Mouse (Mus musculus) heart, embryonic 12.5 days (tissue): ENCODE measurements at regions not wholly inside any gene's neighbourhood (a gene's known extent, or its start where the extent isn't known, plus 50 kb on each side); places are given as distances from the start of the nearest gene placed in this dataset.
A peak's percentile ranks its signal among the peaks of the same experiment; 100 is the strongest.

Experiments
- ATAC-seq: fragments of 200-750 bp; cut with Nextera tagmentation; 2 replicates; pipeline ENCODE4 v1.8.0; 2017; ENCODE audit warnings: moderate TSS enrichment, moderate library complexity; ENCODE audit not compliant: insufficient number of reproducible peaks, low FRiP score
- H3K27ac ChIP-seq: fragments of 300-500 bp; sonication (generic); 2 replicates; pipeline ENCODE4 v1.5.1; 2016; ENCODE audit warnings: mild to moderate bottlenecking, moderate library complexity; ENCODE audit not compliant: poor library complexity, severe bottlenecking
- H3K27me3 ChIP-seq: fragments of 300-500 bp; sonication (generic); replicated peaks from 2 replicates; pipeline ENCODE4 v1.6.1; 2016; ENCODE audit warnings: mild to moderate bottlenecking, moderate library complexity
- H3K36me3 ChIP-seq: fragments of 300-500 bp; sonication (generic); 2 replicates; pipeline ENCODE4 v1.6.1; 2016; ENCODE audit warnings: mild to moderate bottlenecking, moderate library complexity
- H3K4me1 ChIP-seq: fragments of 300-500 bp; sonication (generic); replicated peaks from 2 replicates; pipeline ENCODE4 v1.6.1; 2016; ENCODE audit warnings: mild to moderate bottlenecking
- H3K4me2 ChIP-seq: fragments of 300-500 bp; sonication (generic); 2 replicates; pipeline ENCODE4 v1.6.1; 2016; ENCODE audit warnings: mild to moderate bottlenecking, moderate library complexity
- H3K4me3 ChIP-seq: fragments of 300-500 bp; sonication (generic); 2 replicates; pipeline ENCODE4 v1.5.1; 2016; ENCODE audit warnings: mild to moderate bottlenecking
- H3K9ac ChIP-seq: fragments of 300-500 bp; sonication (generic); 2 replicates; pipeline ENCODE4 v1.6.1; 2016; ENCODE audit warnings: mild to moderate bottlenecking, moderate library complexity
- H3K9me3 ChIP-seq: fragments of 300-500 bp; sonication (generic); replicated peaks from 2 replicates; pipeline ENCODE4 v1.6.1; 2016; ENCODE audit warnings: mild to moderate bottlenecking, moderate library complexity
- WGBS: fragments of 180-500 bp; shearing (Covaris S2); methylation state at CpG from one replicate; pipeline ENCODE4 v1.1.7; 2016; 5-methylcytosine and 5-hydroxymethylcytosine counted together

GRCm38 (mm10) chr3:9200156-9200555, 409.7 kb downstream of the Zfp704 start:
- Histone ChIP-seq H3K27me3 (no peaks in the 10 kb centered on the region), H3K4me1 (peaks cover 11% of the 10 kb centered on the region), H3K9me3 (no peaks in the 10 kb centered on the region), H3K4me2 (no peak overlapping the region), H3K4me3 (no peak overlapping the region), H3K27ac (no peak overlapping the region), H3K36me3 (no peaks in the 10 kb centered on the region), H3K9ac (no peak overlapping the region)
- no peak for ATAC-seq
- WGBS, result 51% methylated on average over 5 of the region's 5 CpGs

DNA sequence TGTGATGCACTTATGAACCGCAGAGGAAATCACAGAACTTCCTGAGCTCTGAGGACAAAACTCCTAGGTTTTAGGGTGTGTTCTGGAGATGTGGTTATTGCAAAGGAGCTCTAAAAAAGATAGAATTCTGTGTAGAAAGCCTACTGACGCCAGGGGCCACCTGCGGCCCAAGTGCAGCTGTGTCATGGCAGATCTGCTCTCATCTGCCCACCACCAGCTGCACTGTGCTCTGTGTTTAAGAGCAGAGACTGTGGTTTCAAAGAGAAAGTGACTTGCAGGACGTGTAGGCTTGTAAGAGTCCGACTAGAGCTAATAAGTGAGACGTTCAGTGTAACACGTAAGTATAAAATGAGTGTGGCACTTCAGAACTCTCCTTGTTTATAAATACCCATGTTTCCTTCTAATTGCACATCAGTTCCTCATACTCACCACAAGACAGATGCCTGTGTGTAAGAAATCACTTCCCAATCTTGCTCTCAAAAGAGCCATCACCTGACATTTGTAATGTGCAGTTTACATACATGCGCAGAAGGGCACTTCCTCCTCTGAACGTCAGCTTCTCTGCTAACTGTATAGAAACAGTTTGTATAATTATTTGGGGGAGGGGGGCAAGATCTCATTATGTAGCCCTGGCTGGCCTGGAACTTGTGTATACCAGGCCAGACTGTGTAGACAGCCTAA, 411.1 kb downstream of the Zfp704 start:
- Histone ChIP-seq H3K27ac (no peak overlapping the region), H3K36me3 (no peaks in the 10 kb centered on the region), H3K27me3 (no peaks in the 10 kb centered on the region), H3K4me2 (no peak overlapping the region), H3K9ac (no peak overlapping the region), H3K4me1 (peaks cover 11% of the 10 kb centered on the region), H3K4me3 (no peak overlapping the region), H3K9me3 (no peaks in the 10 kb centered on the region)
- no peak for ATAC-seq
- WGBS, result 85% methylated on average over 9 of the region's 9 CpGs

- Histone ChIP-seq H3K4me2 (no peak overlapping the region), H3K4me1 (peaks cover 7% of the 10 kb centered on the region), H3K9me3 (no peaks in the 10 kb centered on the region), H3K27ac (no peak overlapping the region), H3K36me3 (no peaks in the 10 kb centered on the region), H3K27me3 (no peaks in the 10 kb centered on the region), H3K4me3 (no peak overlapping the region), H3K9ac (no peak overlapping the region)
- no peak for ATAC-seq
- WGBS, result 81% methylated on average over 8 of the region's 8 CpGs
Observed at GRCm38 (mm10) chr3:9195781-9196180, 414.1 kb downstream of the Zfp704 start.

DNA sequence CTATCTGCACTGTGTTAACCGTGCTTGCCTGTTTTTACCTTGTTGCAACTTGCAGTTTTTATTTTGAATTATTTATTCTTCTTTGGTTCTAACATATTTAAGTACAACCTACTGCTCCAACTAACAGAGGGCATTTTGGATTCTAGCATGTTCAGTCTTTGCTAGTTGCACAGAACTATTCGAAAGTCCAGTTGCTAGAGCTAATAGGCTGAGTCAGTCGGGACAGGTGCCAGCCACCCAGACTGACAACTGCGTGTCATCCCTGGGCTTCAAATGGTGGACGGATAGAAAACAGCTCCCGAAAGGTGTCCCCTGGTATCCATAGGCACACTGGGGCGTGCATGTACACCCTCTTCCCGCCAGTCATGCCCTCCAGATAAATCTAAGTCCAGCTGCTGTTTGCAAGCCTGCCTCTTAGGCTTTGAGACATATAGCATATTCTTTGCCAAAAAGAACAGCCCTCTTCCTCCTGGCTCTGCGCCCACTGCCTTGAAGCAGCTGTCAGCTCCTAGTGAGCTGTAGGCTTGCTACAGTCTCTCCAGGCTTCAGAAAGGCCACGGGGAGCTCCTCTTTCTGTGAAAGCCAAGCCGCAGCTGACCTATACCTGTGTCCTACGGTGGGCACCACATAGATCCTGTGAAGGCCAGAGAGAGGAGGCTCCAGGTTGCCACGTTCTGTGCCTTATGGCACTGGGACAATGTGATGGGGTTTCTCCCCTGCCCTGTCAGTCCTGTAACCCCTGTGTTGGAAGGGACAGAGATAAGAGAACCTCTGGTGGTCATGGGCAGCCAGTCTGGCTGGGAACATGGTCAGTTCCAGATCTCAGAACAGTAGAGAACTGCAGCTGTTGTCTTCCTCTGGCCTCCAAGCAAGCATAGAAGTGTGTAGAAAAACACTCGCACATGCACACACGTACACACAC, 420.3 kb downstream of the Zfp704 start:
- H3K27ac ChIP-seq, result no peak overlapping the region
- H3K27me3 ChIP-seq, result no peaks in the 10 kb centered on the region
- peaks cover 9% of the 10 kb centered on the region for H3K4me1 ChIP-seq
- 72% methylated on average over 15 of the region's 15 CpGs for WGBS
- no peak overlapping the region for H3K4me3 ChIP-seq
- no peaks in the 10 kb centered on the region for H3K9me3 ChIP-seq
- no peak; the same call in 1 of the 2 replicates for ATAC-seq
- H3K4me2 ChIP-seq, result no peak overlapping the region
- no peaks in the 10 kb centered on the region for H3K36me3 ChIP-seq
- H3K9ac ChIP-seq, result no peak overlapping the region

- no peak overlapping the region for H3K4me3 ChIP-seq
- no peak overlapping the region for H3K4me2 ChIP-seq
- no peak overlapping the region for H3K27ac ChIP-seq
- H3K27me3 ChIP-seq, result no peaks in the 10 kb centered on the region
- no peaks in the 10 kb centered on the region for H3K9me3 ChIP-seq
- H3K4me1 ChIP-seq, result peaks cover 9% of the 10 kb centered on the region
- no peak for ATAC-seq
- H3K9ac ChIP-seq, result no peak overlapping the region
- no peaks in the 10 kb centered on the region for H3K36me3 ChIP-seq
- WGBS, result 75% methylated on average over 6 of the region's 6 CpGs
Observed at GRCm38 (mm10) chr3:9186364-9187120, 423.3 kb downstream of the Zfp704 start.

- WGBS, result 73% methylated on average over 11 of the region's 11 CpGs
- H3K4me3 ChIP-seq, result no peak overlapping the region
- no peaks in the 10 kb centered on the region for H3K27me3 ChIP-seq
- H3K9ac ChIP-seq, result no peak overlapping the region
- ATAC-seq, result no peak
- no peaks in the 10 kb centered on the region for H3K36me3 ChIP-seq
- no peak overlapping the region for H3K27ac ChIP-seq
- H3K4me2 ChIP-seq, result no peak overlapping the region
- no peaks in the 10 kb centered on the region for H3K9me3 ChIP-seq
- no peaks in the 10 kb centered on the region for H3K4me1 ChIP-seq
Observed at GRCm38 (mm10) chr3:9181576-9181975, 428.3 kb downstream of the Zfp704 start.

DNA sequence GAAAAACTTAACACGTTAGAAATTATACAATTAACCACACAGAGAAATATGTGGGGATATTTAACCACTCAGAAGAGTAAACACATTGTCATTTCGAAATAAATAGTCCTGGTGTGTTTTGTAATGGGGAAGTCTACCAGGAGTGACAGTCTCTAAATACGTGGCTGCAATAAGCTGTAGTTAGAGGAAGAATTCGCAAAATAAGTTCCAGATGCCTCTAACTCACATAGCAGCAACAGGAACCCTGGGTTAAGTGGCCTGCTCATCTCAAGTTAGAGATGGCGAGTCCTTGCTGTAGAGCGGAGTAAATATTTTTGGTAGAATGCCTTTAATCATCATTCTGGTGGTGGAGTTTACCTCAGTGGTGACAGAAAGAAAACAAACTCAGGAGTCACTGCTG, 430.2 kb downstream of the Zfp704 start:
- Histone ChIP-seq H3K4me1 (no peaks in the 10 kb centered on the region), H3K9ac (no peak overlapping the region), H3K4me2 (no peak overlapping the region), H3K9me3 (no peaks in the 10 kb centered on the region), H3K4me3 (no peak overlapping the region), H3K27ac (no peak overlapping the region), H3K27me3 (no peaks in the 10 kb centered on the region), H3K36me3 (no peaks in the 10 kb centered on the region)
- 65% methylated on average over 6 of the region's 6 CpGs for whole genome bisulfite sequencing
- ATAC-seq, result no peak

GRCm38 (mm10) chr3:9174517-9174832, 435.4 kb downstream of the Zfp704 start:
- WGBS, result 34% methylated on average over 2 of the region's 2 CpGs
- peaks cover 14% of the 10 kb centered on the region for H3K4me1 ChIP-seq
- peak overlapping the region; percentile 22 for H3K4me2 ChIP-seq
- no peak overlapping the region for H3K9ac ChIP-seq
- no peaks in the 10 kb centered on the region for H3K27me3 ChIP-seq
- no peak for ATAC-seq
- H3K4me3 ChIP-seq, result no peak overlapping the region
- H3K27ac ChIP-seq, result peak overlapping the region; percentile 16; the same call in 1 of the 2 replicates
- H3K36me3 ChIP-seq, result no peaks in the 10 kb centered on the region
- H3K9me3 ChIP-seq, result peaks cover 6% of the 10 kb centered on the region; the same call in 1 of the 2 replicates

GRCm38 (mm10) chr3:9173643-9174516, 436.0 kb downstream of the Zfp704 start:
- WGBS, result 43% methylated on average over 16 of the region's 16 CpGs
- H3K9me3 ChIP-seq, result peaks cover 6% of the 10 kb centered on the region; the same call in 1 of the 2 replicates
- no peak overlapping the region for H3K9ac ChIP-seq
- peak; percentile 39; the same call in 1 of the 2 replicates for ATAC-seq
- H3K4me3 ChIP-seq, result no peak overlapping the region
- peaks cover 14% of the 10 kb centered on the region for H3K4me1 ChIP-seq
- H3K27ac ChIP-seq, result peak overlapping the region; percentile 16; the same call in 1 of the 2 replicates
- peak overlapping the region; percentile 22 for H3K4me2 ChIP-seq
- no peaks in the 10 kb centered on the region for H3K27me3 ChIP-seq
- H3K36me3 ChIP-seq, result no peaks in the 10 kb centered on the region

DNA sequence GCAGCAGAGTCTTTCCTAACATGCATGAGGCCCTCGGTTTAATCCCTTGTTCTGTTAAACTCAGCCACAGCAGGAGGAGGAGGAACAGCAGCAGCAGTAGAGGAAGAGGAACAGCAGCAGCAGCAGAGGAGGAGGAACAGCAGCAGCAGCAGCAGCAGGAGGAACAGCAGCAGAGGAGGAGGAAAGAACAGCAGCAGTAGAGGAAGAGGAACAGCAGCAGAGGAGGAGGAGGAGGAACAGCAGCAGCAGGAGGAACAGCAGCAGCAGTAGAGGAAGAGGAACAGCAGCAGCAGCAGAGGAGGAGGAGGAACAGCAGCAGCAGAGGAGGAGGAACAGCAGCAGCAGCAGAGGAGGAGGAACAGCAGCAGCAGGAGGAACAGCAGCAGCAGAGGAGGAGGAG, 437.9 kb downstream of the Zfp704 start:
- WGBS, result 33% methylated on average over 1 of the region's 1 CpGs
- Histone ChIP-seq H3K36me3 (no peaks in the 10 kb centered on the region), H3K4me3 (no peak overlapping the region), H3K4me1 (peaks cover 14% of the 10 kb centered on the region), H3K27me3 (no peaks in the 10 kb centered on the region), H3K27ac (no peak overlapping the region), H3K9me3 (peaks cover 6% of the 10 kb centered on the region; the same call in 1 of the 2 replicates), H3K4me2 (no peak overlapping the region), H3K9ac (no peak overlapping the region)
- no peak for ATAC-seq
